Mouse (Mus musculus) spleen, adult 2 months (tissue): ENCODE results near the gene Plekhd1.

Experiments
- CTCF ChIP-seq: fragments of 200-500 bp; IDR thresholded peaks from 2 replicates; pipeline ENCODE4 v1.5.1; 2011; ENCODE audit warnings: mild to moderate bottlenecking, inconsistent platforms; ENCODE audit not compliant: insufficient read depth, insufficient read length, insufficient replicate concordance; ENCODE audit errors: extremely low read depth
- POLR2A ChIP-seq: fragments of 200-500 bp; IDR thresholded peaks from 2 replicates; pipeline ENCODE4 v1.6.1; 2011; ENCODE audit warnings: low read depth, low read length, inconsistent platforms

DNA sequence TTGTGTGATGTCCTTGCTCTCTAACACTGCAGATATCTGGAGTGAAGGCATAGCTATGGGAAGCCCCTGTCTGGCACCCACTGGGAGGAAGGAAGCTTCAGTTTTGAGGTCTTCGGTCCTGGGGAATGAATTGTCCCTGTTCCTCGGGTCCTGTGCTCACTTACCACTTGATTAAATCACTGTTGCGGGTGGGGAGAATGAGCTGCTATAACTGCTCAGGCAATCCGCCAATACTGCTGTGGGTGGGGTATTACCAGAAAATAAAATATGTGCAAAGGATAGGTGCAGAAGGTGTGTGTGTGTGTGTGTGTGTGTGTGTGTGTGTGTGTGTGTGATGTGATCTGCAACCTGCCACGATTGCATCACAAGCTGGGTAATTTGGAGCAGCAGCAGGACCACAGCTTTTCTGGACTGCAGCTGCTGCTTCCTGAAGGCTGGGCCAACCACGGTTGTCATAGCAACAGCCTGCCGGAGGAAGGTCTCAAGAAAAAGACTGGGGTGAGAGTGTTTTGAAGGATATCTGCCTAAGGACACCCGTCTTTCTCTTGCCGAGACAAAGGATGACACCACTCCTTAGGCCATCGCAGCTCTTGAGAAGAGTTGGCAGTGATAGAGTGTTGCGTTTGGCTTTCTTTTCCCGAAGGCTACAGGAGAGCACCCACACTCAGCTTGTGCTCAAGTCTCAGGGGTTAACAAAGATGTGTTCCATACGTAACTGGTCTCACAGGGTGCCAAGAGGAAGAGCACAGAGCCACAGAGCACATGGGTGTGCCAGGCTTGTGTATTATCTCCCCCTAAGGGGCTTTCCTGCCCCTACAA, 44.3 kb downstream of the Plekhd1 start:
- TF ChIP-seq CTCF (no peak), POLR2A (no peak)
